Mouse (Mus musculus) T-cell, adult 2 months (primary cell): Measurements from ENCODE around the gene Pmpca.
"Not testable (repeated sequence)": the region's sequence is repeated elsewhere in the genome, so short reads cannot be mapped to it uniquely, and the experiment has no call there.

ENCODE experiments used
- DNase-seq: peaks from one replicate; pipeline ENCODE4 v3.0.0; 2022; ENCODE audit warnings: low spot score

Gene Pmpca

GRCm38 (mm10) chr2:26372396-26372795 is 16.7 kb upstream of the Pmpca start:
- DNase-seq = no peak

GRCm38 (mm10) chr2:26380131-26380771 is 8.9 kb upstream of the Pmpca start, which contains the start of gene Snapc4:
TSS of gene Snapc4 (minus strand) at chr2:26380653.
- peak; percentile 90 for DNase-seq

GRCm38 (mm10) chr2:26380871-26381270 is 8.3 kb upstream of the Pmpca start:
- DNase-seq = not testable (repeated sequence)

GRCm38 (mm10) chr2:26387713-26388112 is 1.4 kb upstream of the Pmpca start:
- DNase-seq = no peak

GRCm38 (mm10) chr2:26388682-26389153 is 421 bp upstream of the Pmpca start:
- no peak for DNase-seq

GRCm38 (mm10) chr2:26390954-26391353 is 1.8 kb downstream of the Pmpca start:
- no peak for DNase-seq

- no peak for DNase-seq
Observed at GRCm38 (mm10) chr2:26391617-26392016, 2.5 kb downstream of the Pmpca start.

- DNase-seq = no peak
Observed at GRCm38 (mm10) chr2:26398978-26399377, 9.8 kb downstream of the Pmpca start.

GRCm38 (mm10) chr2:26399647-26400046 is 10.5 kb downstream of the Pmpca start:
- no peak for DNase-seq

GRCm38 (mm10) chr2:26400296-26400695 is 11.2 kb downstream of the Pmpca start:
- no peak for DNase-seq

DNA sequence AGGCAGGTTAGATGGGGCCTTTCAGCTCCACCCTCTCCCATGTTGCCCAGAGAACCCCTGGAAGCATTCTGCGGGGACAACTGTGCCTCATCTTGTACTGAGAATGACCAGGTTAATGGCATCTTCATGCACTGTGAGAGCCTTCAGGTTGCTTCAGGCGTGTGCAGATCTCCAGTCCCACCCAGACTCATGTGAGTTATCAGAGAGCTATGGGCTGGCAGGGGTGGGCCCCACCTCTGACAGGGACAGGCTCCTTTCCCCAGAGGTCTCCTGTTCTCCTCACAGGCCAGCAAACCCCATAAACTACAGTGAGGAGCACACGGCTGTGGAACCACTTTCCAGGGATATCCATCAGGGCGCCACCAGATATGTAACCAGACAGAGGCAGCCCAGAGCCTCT is 11.9 kb downstream of the Pmpca start:
- DNase-seq = no peak

GRCm38 (mm10) chr2:26402265-26402664 is 13.1 kb downstream of the Pmpca start:
- no peak for DNase-seq

DNA sequence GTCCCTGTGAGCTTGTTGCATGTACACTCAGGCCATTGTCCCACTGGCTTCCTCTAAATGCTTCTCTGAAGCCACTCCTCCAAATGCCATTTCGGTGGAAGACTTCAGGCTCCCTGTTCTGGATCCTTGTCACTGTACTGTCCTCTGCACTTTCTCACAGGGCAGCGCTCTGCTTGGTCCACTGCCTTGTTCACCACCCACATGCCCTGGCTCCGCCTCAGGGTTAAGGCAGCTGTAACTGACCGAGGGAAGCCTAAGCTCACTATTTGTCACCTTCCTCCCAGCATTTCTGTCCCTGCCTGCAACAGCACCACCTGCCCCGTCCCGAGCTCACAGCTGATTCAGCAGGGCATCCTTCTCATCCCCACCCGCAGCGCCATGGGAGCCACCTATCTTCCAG is 14.2 kb downstream of the Pmpca start:
- DNase-seq = no peak

DNA sequence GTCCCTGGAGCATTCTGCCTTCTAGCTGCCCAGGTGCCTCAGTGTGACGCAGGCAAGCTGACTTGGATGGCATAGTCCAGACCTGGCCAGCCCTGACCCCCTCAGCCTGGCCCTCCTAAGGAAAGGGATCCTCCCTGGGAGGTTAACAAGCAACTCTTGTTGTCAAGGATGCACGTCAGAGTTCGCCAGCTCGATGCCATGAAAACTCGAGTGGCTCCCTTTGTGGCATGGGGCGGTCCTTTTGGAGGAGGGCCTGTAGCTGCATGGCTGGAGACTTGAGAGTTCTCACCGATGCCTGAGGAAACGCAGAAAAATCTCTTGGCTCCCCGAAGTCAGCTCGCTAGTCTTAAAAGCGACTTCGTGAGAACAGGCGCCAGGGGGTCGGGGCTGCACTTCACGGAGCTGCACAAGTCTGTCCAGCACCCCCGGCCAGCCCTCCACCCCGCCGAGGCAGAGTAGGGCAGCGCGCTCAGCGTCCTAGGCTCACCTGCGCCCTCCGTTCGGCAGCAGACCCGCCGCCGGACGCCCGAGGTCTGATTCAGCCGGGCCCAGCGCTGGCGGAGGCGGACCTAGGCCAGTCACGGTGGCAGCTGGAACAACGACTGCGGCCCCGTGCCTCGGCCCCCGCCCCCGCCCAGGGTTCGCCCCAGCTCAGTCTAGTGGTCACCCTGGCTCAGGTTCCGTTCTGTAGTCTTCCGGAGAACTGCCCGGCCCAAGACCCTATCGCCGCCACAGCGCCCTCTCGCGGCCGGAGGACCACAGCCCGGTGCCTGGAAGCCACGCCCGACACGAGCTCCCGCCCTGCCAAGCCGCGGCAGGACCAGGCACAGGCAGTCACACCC is 19.6 kb downstream of the Pmpca start, which contains the start of gene Inpp5e:
TSS of gene Inpp5e (minus strand) at position 689 of the 842 bp plus-strand sequence.
- DNase-seq = peak; percentile 91

- no peak for DNase-seq
Observed at GRCm38 (mm10) chr2:26409362-26409761, 20.2 kb downstream of the Pmpca start.

GRCm38 (mm10) chr2:26410091-26410490 is 21.0 kb downstream of the Pmpca start:
- no peak for DNase-seq

GRCm38 (mm10) chr2:26410931-26411411 is 21.8 kb downstream of the Pmpca start:
- DNase-seq = no peak

GRCm38 (mm10) chr2:26417066-26417465 is 27.9 kb downstream of the Pmpca start:
- DNase-seq = no peak

DNA sequence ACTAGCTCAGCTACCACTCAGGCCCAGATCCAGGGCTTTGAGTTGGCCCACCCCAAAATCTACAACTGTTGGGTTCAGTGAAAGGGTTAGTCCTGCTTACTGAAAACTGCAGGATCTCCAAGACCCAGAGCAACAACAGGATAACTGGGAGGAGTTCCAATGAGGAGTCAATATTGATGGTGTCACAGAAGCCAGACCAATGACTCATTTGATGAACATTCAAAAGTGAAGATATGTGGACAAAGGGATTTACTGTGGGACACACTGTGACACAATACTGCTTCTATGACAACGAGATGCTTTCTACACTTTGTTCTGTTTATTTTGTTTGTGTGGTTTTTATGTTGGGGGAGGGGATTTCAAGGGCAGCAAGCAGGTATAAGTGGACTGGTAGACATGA is 29.0 kb downstream of the Pmpca start:
- DNase-seq = no peak

DNA sequence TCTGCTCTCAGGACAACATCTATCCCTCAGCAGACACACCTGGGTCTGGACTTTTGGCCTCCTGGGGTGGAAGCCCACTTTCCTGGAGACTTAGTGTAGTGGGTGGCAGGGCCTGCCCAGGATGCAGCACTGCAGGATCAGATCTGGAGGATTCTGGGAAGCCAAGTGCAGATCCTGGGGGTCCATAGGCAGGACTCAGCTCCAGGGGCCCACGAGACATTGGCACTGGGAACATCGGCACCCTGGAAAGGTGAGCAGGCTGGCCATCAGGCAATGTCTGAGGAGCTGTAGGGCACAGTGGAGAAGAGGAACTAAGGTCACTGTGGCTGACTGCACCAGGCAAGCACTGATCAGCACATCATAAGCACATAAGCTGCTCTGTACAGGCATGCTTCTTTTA is 32.8 kb downstream of the Pmpca start:
- DNase-seq = no peak

DNA sequence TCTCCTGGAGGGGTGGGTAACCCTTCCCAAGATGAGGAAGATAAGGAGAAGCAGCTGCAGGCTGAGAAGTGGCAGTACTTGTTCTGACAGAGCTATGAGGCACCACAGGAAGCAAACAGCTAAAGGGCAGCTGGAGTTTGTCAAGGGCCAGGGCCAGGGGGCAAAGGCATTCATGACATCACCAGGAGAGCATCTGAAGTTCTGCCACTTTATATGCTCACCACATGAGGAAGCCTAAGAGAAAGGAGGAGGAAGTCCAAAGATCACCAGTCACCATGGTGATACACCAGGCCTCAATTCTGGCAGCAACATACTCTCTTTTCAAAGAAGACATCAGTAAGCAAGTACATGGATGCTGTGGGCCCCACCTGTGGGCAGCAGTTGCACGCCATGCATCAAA is 33.9 kb downstream of the Pmpca start:
- DNase-seq = no peak

DNA sequence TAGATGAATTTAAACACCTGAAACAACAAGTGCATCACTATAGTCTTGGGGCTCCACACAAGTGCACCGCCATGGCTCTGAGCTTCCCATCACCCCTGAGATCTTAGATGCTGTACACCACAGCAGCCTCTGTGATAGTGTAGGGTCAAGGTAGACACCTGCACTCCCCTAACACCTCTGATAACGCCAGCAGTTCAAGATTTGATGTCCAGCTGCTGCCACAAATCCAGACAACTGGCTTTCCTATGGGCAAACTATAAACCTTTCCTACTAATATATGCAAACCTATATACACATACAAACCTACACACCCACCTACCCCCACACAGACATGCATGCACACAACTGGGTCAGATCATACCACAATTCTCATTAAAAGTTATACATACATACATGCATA is 35.4 kb downstream of the Pmpca start:
- DNase-seq = no peak

GRCm38 (mm10) chr2:26429851-26430250 is 40.7 kb downstream of the Pmpca start:
- no peak for DNase-seq
